Mouse (Mus musculus) ES-Bruce4 (cell line): Measurements from ENCODE around the gene Comt. TPM values are rescaled to one million over a fixed set of nuclear protein-coding genes. Genes with fewer than 3 reads are reported as not detected.

Experiments used
- H3K27ac ChIP-seq: 2 replicates; pipeline ENCODE4 v1.5.1; 2012; ENCODE audit warnings: low read length, inconsistent platforms; ENCODE audit not compliant: insufficient read depth
- H3K27me3 ChIP-seq: 2 replicates; pipeline ENCODE4 v1.6.1; 2012; ENCODE audit warnings: mild to moderate bottlenecking, low read length, inconsistent platforms; ENCODE audit not compliant: control insufficient read depth, poor library complexity, insufficient read depth, severe bottlenecking
- H3K36me3 ChIP-seq: 2 replicates; pipeline ENCODE4 v1.6.1; 2012; ENCODE audit warnings: inconsistent platforms, mild to moderate bottlenecking, low read length, moderate library complexity; ENCODE audit not compliant: control insufficient read depth, poor library complexity, insufficient read depth, severe bottlenecking
- H3K4me1 ChIP-seq: one replicate; pipeline ENCODE4 v1.8.1; 2011; ENCODE audit warnings: low read length; ENCODE audit not compliant: control insufficient read depth, insufficient read depth
- H3K4me3 ChIP-seq: 2 replicates; pipeline ENCODE4 v1.5.1; 2011; ENCODE audit warnings: low read depth, mild to moderate bottlenecking, low read length
- H3K9ac ChIP-seq: 2 replicates; pipeline ENCODE4 v1.6.1; 2012; ENCODE audit warnings: low read depth, mild to moderate bottlenecking, inconsistent platforms; ENCODE audit not compliant: poor library complexity, severe bottlenecking
- H3K9me3 ChIP-seq: replicated peaks from 2 replicates; pipeline ENCODE4 v1.6.1; 2012; ENCODE audit warnings: mild to moderate bottlenecking, low read length, inconsistent platforms; ENCODE audit not compliant: control insufficient read depth, poor library complexity, insufficient read depth, severe bottlenecking
- CTCF ChIP-seq: IDR thresholded peaks from one replicate; pipeline ENCODE4 v1.8.1; 2011; ENCODE audit warnings: low read depth, low read length
- EP300 ChIP-seq: IDR thresholded peaks from 2 replicates; pipeline ENCODE4 v1.6.1; 2011; ENCODE audit warnings: low read depth, low read length; ENCODE audit not compliant: insufficient read depth
- POLR2A ChIP-seq: IDR thresholded peaks from one replicate; pipeline ENCODE4 v1.8.1; 2011; ENCODE audit warnings: low read length; ENCODE audit not compliant: insufficient read depth
- polyA plus RNA-seq: library from polyadenylated mRNA; stranded (reverse); fragments of >200 nt; gene quantifications from 2 replicates; pipeline ENCODE4 v1.2.4, GENCODE M21; 2011; ENCODE audit warnings: low read depth; ENCODE audit not compliant: missing spikeins, insufficient read depth, insufficient read length

The Comt gene
- polyA plus RNA-seq, 1 experiment: 13.6 TPM

DNA sequence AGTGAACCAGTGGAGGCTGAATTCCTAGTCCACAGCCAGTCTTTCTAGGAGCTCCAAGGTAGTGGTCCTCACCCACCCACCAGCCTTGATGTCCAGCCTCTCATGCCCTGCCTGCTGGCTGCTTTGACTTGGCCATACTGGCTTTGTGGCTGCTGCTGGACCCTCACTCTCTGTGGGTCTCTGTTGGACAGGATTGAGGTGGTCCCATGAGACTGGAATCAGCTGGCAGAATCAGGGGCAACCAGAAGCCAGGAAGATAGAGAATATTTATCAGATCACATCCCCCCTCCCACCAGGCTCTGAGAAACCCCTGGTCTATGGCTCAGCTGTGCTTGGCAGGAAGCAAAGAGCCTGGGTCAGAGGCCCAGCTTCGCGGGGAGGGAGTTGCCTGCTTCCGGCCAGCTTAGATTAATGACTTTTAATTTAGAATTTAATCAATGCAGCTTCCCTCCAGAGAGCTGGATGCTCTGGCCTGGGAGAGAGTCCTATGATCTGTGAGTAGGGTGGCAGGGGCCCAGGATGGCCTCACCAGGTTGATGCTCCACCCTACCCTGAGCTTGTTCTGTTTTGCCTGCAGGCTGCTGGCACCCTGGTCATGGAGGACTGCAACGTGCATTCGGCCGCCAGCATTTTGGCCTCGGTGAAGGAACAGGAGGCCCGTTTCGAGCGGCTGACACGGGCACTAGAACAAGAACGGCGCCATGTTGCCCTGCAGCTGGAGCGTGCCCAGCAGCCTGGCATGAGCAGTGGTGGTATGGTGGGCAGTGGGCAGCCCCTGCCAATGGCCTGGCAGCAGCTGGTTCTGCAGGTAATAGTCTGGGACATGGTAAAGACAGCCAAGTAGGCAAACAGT is 37.8 kb downstream of the Comt start:
- Histone ChIP-seq H3K4me3 (no peak overlapping the region), H3K9me3 (no peaks in the 10 kb centered on the region), H3K36me3 (no peaks in the 10 kb centered on the region), H3K9ac (no peak overlapping the region), H3K4me1 (peaks cover 21% of the 10 kb centered on the region), H3K27ac (no peak overlapping the region), H3K27me3 (no peaks in the 10 kb centered on the region)
- TF ChIP-seq EP300 (no peak), POLR2A (no peak), CTCF (no peak)

DNA sequence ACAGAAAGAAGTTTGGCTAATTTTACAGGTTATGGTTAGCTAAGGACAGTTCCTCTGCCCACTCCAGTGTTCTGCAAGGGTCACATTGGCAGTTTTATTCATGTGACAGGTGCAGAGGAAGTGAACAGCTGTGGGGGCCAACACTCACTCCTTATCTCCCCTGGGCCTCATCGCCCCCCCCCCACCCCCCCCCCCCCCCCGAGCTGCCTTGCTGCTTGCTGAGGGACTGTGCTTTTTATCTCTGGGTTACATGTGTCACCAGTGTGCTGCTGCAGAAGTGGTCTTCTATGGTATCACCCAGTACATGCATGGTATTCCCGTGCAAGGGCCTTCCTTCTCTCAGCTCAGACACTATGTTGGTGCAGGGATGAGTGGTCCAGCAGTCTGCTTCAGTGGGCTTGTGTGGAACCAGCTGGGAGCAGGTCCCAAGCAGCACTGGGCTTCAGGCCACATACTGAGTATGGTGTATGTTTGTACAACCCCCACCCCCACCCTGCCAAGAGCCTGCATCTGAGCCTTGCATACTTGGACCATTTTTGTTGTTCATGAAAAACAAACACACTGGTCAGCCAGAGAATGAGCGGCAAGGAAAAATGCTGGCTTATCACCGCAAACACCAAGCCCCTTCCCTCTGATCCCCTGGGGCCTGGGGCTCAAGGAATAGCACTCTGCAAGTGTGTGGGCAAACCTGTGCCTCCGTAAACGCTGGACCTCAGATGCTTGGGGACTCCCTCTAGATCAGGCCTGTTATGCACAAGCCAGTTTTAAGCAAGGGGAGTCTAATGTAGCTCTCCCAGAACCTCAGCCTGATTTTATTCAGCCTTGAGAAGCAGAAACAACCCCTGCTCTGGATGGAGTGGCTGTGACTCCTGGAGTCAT is 38.7 kb downstream of the Comt start:
- Histone ChIP-seq H3K27ac (no peak overlapping the region), H3K36me3 (no peaks in the 10 kb centered on the region), H3K9ac (no peak overlapping the region), H3K4me3 (no peak overlapping the region), H3K4me1 (peaks cover 19% of the 10 kb centered on the region), H3K9me3 (no peaks in the 10 kb centered on the region), H3K27me3 (no peaks in the 10 kb centered on the region)
- TF ChIP-seq POLR2A: no peak

DNA sequence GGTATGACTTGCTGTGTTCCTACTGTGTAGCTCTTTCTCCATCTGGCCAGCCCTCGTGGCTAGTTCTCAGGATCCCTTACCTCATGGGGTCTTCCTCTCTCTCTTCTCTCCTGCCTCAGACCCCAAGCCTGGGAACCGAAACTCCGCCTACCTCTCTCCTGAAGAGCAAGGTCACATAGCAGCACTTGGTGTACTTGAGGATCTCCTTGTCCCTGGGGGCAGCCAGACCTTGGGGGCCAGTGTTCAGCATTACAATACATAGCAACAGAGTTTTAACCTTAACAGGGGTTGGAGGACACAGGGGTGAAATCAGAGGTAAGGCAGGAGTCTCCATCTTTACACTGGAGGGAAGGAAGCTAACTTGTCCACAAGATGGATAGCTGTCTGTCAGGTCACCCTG is 39.7 kb downstream of the Comt start:
- H3K27ac ChIP-seq: no peak overlapping the region
- no peak overlapping the region for H3K4me3 ChIP-seq
- H3K9ac ChIP-seq: no peak overlapping the region
- peaks cover 19% of the 10 kb centered on the region for H3K4me1 ChIP-seq
- TF ChIP-seq EP300 (peak; percentile 93), POLR2A (no peak), CTCF (no peak)
- no peaks in the 10 kb centered on the region for H3K9me3 ChIP-seq
- H3K27me3 ChIP-seq: no peaks in the 10 kb centered on the region
- H3K36me3 ChIP-seq: no peaks in the 10 kb centered on the region

DNA sequence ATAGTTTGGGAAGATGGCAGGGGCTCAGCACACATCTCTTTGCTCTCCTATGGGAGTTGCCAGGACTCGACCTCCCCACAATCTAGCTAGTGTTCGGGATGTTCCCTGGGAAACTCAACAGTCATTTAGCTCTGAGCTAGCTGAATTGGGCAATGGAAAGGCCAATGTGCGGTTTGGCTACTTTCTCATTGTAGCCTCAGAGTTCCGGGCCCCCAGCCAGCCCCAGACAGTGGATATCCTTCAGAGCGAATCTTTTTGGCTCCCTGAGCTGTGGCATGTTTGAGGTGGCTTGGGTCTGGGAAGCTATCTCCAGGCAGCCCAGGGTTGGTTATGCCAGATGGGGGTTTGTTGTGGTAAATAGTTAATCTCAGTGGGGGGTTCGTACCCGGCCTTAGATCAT is 40.2 kb downstream of the Comt start:
- TF ChIP-seq EP300: no peak
- TF ChIP-seq CTCF: no peak
- no peak for TF ChIP-seq POLR2A
- Histone ChIP-seq H3K4me1 (peaks cover 20% of the 10 kb centered on the region), H3K27me3 (no peaks in the 10 kb centered on the region), H3K36me3 (no peaks in the 10 kb centered on the region), H3K9ac (no peak overlapping the region), H3K9me3 (no peaks in the 10 kb centered on the region), H3K4me3 (no peak overlapping the region), H3K27ac (no peak overlapping the region)

DNA sequence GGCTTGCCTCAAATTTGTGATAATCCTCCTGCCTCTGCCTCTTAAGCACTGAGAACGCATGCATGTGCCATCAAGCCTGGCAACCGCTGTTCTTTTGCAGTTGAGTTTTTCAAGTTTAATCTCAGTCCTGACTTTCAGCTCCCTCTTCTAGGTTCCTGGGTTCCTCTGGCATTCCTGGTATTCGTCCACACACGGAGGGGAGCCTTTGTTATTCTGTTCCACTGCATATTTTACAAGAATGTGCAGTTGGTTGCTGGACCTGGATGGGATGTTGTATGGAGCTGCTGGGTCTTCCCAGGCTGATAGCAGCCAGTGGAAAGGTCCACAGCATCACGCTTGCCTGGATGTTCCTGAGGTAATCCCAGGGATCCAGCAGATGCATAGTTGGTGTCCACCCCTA is 41.2 kb downstream of the Comt start:
- Histone ChIP-seq H3K27ac (no peak overlapping the region), H3K27me3 (no peaks in the 10 kb centered on the region), H3K9me3 (no peaks in the 10 kb centered on the region), H3K9ac (no peak overlapping the region), H3K4me1 (peaks cover 17% of the 10 kb centered on the region), H3K4me3 (no peak overlapping the region), H3K36me3 (no peaks in the 10 kb centered on the region)
- TF ChIP-seq EP300 (no peak), CTCF (no peak), POLR2A (no peak)

DNA sequence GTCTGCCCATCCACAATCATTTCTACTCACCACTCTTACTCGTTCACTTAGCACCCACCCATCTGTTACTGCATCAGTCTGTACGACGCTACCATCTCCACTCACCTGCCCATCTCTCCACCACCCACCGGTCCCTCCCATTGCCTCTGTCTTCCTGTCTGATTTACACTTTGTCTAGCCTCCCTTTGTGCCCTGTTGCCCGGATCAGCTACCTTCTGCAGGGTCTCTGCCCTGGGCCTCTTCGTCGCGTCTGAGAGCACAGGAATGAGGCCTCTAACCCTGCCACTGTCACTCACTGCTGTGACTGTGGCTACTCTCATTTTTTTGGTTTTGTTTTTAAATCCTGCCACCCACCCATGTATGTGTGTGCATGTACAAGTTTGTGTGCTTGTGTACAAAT is 42.0 kb downstream of the Comt start:
- Histone ChIP-seq H3K36me3 (no peaks in the 10 kb centered on the region), H3K4me3 (no peak overlapping the region), H3K9ac (no peak overlapping the region), H3K27me3 (no peaks in the 10 kb centered on the region), H3K4me1 (peaks cover 17% of the 10 kb centered on the region), H3K27ac (peak overlapping the region; percentile 6; the same call in 1 of the 2 replicates), H3K9me3 (no peaks in the 10 kb centered on the region)
- TF ChIP-seq CTCF (no peak), EP300 (no peak), POLR2A (no peak)
